Mouse (Mus musculus) C2C12 (cell line): ENCODE results near the gene Fuca2.

Experiments used
- CEBPB ChIP-seq: IDR thresholded peaks from one replicate; pipeline ENCODE4 v1.6.1; 2011; ENCODE audit warnings: low read depth, mild to moderate bottlenecking, control low read depth, moderate library complexity
- CTCF ChIP-seq: IDR thresholded peaks from one replicate; pipeline ENCODE4 v1.5.1; 2011; ENCODE audit not compliant: control insufficient read depth, insufficient read depth, insufficient read length
- FOSL1 ChIP-seq: IDR thresholded peaks from one replicate; pipeline ENCODE4 v1.8.0; 2011; ENCODE audit warnings: mild to moderate bottlenecking, low read length; ENCODE audit not compliant: poor library complexity, insufficient read depth, severe bottlenecking
- MAX ChIP-seq: IDR thresholded peaks from one replicate; pipeline ENCODE4 v1.6.1; 2011; ENCODE audit warnings: mild to moderate bottlenecking, control low read depth
- MYOG ChIP-seq: IDR thresholded peaks from one replicate; pipeline ENCODE4 v1.6.1; 2011; ENCODE audit not compliant: control insufficient read depth, insufficient read length; ENCODE audit errors: extremely low read depth

GRCm38 (mm10) chr10:13553498-13553985 is 54.2 kb downstream of the Fuca2 start:
- TF ChIP-seq CTCF (no peak), FOSL1 (no peak), CEBPB (no peak), MYOG (no peak), MAX (no peak)
